Mouse (Mus musculus) urinary bladder, postnatal 25 days (tissue): ENCODE measurements around the gene S100a6.

ENCODE experiments used
- DNase-seq: peaks from one replicate; pipeline ENCODE4 v3.0.0; 2022; ENCODE audit warnings: low spot score

S100a6 gene

GRCm38 (mm10) chr3:90626266-90627021, 13.8 kb downstream of the S100a6 start:
- no peak for DNase-seq

DNA sequence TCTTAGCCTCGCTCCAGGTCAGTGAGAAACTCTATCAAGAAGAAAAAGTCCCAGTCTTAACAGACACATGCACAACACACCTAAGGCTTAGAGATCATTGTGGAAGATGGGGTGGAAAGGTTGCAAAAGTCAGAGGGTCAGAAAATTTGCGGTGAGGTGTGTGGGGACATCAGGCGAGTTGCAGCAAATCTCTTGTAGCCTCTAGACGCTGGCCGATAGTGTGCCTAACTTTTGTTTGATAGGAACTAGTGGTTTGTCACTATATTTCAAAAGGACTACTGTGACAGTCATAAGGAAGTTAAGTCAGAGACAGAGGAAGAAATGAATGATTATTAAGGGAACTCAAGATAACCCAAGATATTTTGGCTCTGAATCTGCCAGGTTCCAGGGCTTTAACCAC, 14.7 kb downstream of the S100a6 start:
- no peak for DNase-seq

DNA sequence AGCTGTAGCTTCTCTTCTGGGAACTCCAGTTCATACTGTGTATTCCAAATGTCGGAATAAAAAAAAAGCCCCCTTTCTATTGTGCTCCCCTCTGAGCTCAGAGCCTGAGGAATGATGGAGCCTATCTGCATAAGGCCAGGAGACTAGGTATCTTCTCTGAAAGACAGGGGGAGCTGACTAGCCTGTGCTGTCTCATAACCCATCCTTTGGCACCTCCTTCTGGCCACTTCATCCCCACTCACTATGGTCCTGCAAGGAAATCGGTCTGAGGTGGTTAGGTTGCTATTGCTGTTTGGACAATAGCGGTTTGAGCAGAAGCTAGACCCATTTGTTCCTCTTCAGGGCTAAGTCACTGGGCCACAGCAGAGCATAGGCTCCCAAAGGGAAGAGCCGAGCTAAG, 15.1 kb downstream of the S100a6 start:
- no peak for DNase-seq

DNA sequence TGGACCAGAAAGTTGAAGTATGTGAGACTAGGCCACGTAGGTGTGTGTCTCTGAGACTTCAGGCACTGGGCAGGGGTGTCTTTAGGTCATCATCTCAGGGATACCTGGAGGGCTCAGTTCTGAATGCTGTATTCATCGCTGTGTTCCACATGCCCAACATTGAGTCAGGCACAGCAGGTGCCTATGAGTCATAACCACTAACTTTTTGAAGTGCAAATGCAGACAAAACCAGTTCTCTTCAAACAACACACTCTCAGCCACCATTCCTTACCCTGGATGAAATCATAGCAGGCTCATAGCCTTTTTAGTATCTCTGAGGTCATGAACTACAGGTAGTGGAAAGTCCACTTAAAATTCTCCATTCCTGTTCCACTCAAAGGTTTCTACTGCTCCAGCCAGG, 16.6 kb downstream of the S100a6 start:
- DNase-seq, result no peak

DNA sequence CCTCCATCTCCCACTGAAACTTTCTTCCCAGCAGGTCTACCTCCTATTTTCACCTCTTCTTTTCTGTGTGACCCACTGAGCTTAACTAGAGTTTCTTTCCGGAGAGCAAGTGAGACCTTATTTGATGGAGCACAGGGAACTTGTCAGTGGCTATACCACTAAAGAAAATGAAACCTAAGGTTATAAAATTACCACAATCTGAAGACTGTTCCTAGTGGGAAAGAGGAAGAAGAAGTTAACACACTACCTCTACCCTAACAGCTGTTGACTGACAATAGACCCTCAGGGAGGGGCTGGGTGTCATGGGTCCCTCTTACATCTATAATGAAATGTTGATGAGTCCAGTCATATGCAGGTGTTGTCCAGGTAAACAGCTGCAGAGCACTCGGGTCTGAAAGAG, 19.3 kb downstream of the S100a6 start:
- no peak for DNase-seq

GRCm38 (mm10) chr3:90638511-90639275, 26.0 kb downstream of the S100a6 start:
- DNase-seq, result no peak

- DNase-seq, result no peak
Measured at GRCm38 (mm10) chr3:90639511-90640154, 27.0 kb downstream of the S100a6 start.

DNA sequence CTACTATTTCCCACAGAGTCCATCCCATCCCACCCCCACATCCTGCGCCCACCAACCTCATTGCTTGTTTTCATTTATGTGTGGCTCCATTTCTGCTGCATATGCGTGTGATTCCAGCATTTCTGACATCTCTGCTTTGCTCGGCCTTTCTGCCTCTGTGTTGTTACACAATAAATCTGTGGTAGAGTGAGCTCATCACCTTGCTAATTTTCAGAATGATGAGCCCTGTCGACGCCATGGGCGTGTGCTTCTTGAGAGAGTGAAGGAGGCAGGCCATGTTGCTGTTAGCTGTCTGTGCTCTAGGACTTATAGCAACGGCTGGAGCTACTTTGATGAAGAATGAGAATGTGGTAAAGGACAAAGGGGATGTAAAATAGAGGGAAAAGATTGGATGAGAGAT, 28.3 kb downstream of the S100a6 start:
- no peak for DNase-seq

- DNase-seq, result peak; percentile 41
Measured at GRCm38 (mm10) chr3:90644220-90644619, 31.5 kb downstream of the S100a6 start.

- DNase-seq, result no peak
Measured at GRCm38 (mm10) chr3:90647291-90647690, 34.6 kb downstream of the S100a6 start.

- DNase-seq, result no peak
Measured at GRCm38 (mm10) chr3:90648981-90649380, 36.3 kb downstream of the S100a6 start.

- DNase-seq, result no peak
Measured at GRCm38 (mm10) chr3:90649832-90650231, 37.1 kb downstream of the S100a6 start.

- peak; percentile 71 for DNase-seq
Measured at GRCm38 (mm10) chr3:90652878-90653508, 40.3 kb downstream of the S100a6 start.

DNA sequence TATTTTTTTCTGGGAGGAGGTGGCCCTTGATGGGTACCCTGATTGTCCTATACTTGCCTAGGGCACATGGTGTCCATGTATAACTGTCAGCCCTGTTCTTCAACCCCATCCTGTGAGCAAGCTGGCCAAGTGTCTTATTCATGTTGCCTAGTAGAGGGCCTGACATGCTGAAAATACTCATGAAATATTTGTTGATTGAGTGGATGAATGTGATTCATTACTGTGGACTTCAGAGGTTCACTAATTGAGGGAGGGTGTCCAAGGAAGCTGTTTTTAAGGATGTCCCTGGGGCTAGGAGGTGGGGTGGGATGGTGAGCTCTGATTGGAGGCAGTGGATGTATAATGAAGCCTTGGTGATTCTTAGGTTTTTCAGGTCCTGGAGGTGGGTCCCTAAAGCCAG, 41.0 kb downstream of the S100a6 start, which contains the start of gene S100a7a:
Gene S100a7a, plus strand, starts transcription at position 301 of the 400 bp plus-strand sequence.
- no peak for DNase-seq

- DNase-seq, result no peak
Measured at GRCm38 (mm10) chr3:90657405-90657804, 44.7 kb downstream of the S100a6 start.

- no peak for DNase-seq
Measured at GRCm38 (mm10) chr3:90659364-90660044, 46.8 kb downstream of the S100a6 start.

DNA sequence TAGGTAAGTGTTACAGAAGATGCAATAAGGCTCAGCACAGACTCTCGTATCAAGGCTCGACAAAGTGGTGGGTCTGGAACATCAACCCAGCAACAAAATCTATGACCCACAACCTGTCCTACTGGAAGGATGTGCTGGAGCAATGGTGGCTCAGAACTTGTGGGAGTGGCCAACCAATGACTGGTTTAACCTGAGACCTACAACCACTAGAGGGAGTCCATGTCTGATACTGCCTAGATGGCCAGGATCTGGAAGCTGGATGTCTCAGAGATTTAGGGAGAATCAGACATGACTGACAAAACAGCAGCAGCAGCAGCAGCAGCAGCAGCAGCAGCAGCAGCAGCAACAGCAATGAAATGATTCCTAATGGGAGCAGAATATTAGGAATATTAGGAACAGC, 51.5 kb downstream of the S100a6 start:
- no peak for DNase-seq

DNA sequence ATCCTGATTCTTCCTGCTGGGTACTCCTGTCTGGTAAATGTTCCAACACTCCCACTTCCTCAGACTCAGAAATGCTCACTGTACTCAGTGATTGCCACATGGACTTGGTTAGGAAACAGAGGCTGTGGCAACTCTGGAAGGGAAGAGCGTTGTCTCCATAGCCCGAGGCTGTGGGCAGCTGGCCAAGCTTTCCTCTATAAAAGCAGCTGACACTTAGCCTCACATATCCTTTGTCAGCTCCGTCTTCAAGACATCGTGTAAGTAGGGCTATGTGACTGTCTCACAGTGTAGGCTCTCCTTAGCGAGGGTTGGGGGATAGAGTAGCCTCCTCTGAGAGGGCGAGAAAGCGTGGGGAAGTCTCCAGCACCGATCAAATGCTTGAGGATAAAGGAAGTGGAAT, 56.2 kb downstream of the S100a6 start, which contains the start of gene S100a8:
Gene S100a8, plus strand, starts transcription at position 133 of the 400 bp plus-strand sequence.
- DNase-seq, result no peak
